Mouse (Mus musculus): ENCODE results near the gene Nt5c1a. TPM values are rescaled to one million over a fixed set of nuclear protein-coding genes. Genes with fewer than 3 reads are reported as not detected.

The Nt5c1a gene
- total RNA-seq, 2 experiments from 2014 or later: 37.2 to 47.6 TPM

- no peak for DNase-seq
- intact Hi-C loops (cut with DNase I): no loop called here
Observed at GRCm38 (mm10) chr4:123207337-123207736, 6.0 kb downstream of the Nt5c1a start.

- no peak for DNase-seq
Observed at GRCm38 (mm10) chr4:123210996-123211395, 9.7 kb downstream of the Nt5c1a start.

GRCm38 (mm10) chr4:123211453-123211852 is 10.1 kb downstream of the Nt5c1a start:
- intact Hi-C loops (cut with DNase I): no loop called here
- no peak for DNase-seq

More at GRCm38 (mm10) chr4:123210996-123211395, 9.7 kb downstream of the Nt5c1a start:
- intact Hi-C loops (cut with DNase I): no loop called here

GRCm38 (mm10) chr4:123212330-123212729 is 11.0 kb downstream of the Nt5c1a start:
- DNase-seq: no peak
- intact Hi-C loops (cut with DNase I): no loop called here

- intact Hi-C loops (cut with DNase I): no loop called here
- DNase-seq: no peak
Observed at GRCm38 (mm10) chr4:123213975-123214374, 12.7 kb downstream of the Nt5c1a start.

- intact Hi-C loops (cut with DNase I): loop anchor here (5.0 kb wide), 1 partner anchor 58 kb away; no protein-coding TSS in a partner anchor
- DNase-seq: no peak
Observed at GRCm38 (mm10) chr4:123215367-123215766, 14.1 kb downstream of the Nt5c1a start.

- intact Hi-C loops (cut with DNase I): loop anchor here (5.0 kb wide), 1 partner anchor 59 kb away; no protein-coding TSS in a partner anchor
- peak; percentile 56 to 66 for DNase-seq
Observed at GRCm38 (mm10) chr4:123216782-123217181, 15.5 kb downstream of the Nt5c1a start.

GRCm38 (mm10) chr4:123219720-123220357 is 18.5 kb downstream of the Nt5c1a start:
- DNase-seq: peak; percentile 79 to 88
- intact Hi-C loops (cut with DNase I): loop anchor here (1.0 to 5.0 kb wide), 2 partner anchors 34 to 63 kb away; no protein-coding TSS in a partner anchor

- DNase-seq: no peak
- intact Hi-C loops (cut with DNase I): no loop called here
Observed at GRCm38 (mm10) chr4:123220637-123221036, 19.3 kb downstream of the Nt5c1a start.

- DNase-seq: no peak
- intact Hi-C loops (cut with DNase I): no loop called here
Observed at GRCm38 (mm10) chr4:123223309-123223708, 22.0 kb downstream of the Nt5c1a start.

GRCm38 (mm10) chr4:123225718-123226403 is 24.6 kb downstream of the Nt5c1a start:
- DNase-seq: peak; percentile 60 to 68

GRCm38 (mm10) chr4:123227707-123228106 is 26.4 kb downstream of the Nt5c1a start:
- DNase-seq: peak; percentile 79
- intact Hi-C loops (cut with DNase I): no loop called here

More at GRCm38 (mm10) chr4:123225718-123226403, 24.6 kb downstream of the Nt5c1a start:
- intact Hi-C loops (cut with DNase I): no loop called here

- intact Hi-C loops (cut with DNase I): no loop called here
Observed at GRCm38 (mm10) chr4:123228270-123228669, 27.0 kb downstream of the Nt5c1a start.

GRCm38 (mm10) chr4:123229166-123229565 is 27.9 kb downstream of the Nt5c1a start:
- DNase-seq: peak in 1 of 2 experiments; percentile 49
- intact Hi-C loops (cut with DNase I): no loop called here

More at GRCm38 (mm10) chr4:123228270-123228669, 27.0 kb downstream of the Nt5c1a start:
- DNase-seq: peak; percentile 82 to 83

GRCm38 (mm10) chr4:123232841-123233240 is 31.5 kb downstream of the Nt5c1a start:
- intact Hi-C loops (cut with DNase I): no loop called here
- no peak for DNase-seq

GRCm38 (mm10) chr4:123233492-123234084 is 32.3 kb downstream of the Nt5c1a start, which contains the start of gene Heyl:
Gene Heyl (plus strand): TSS chr4:123233556.
- intact Hi-C loops (cut with DNase I): no loop called here
- peak; percentile 82 to 83 for DNase-seq

GRCm38 (mm10) chr4:123235835-123236430 is 34.6 kb downstream of the Nt5c1a start:
- intact Hi-C loops (cut with DNase I): no loop called here
- DNase-seq: no peak

- no peak for DNase-seq
- intact Hi-C loops (cut with DNase I): no loop called here
Observed at GRCm38 (mm10) chr4:123236431-123237031, 35.2 kb downstream of the Nt5c1a start.

- DNase-seq: peak; percentile 55 to 65
- intact Hi-C loops (cut with DNase I): no loop called here
Observed at GRCm38 (mm10) chr4:123237386-123238266, 36.3 kb downstream of the Nt5c1a start.
